Mouse (Mus musculus): ENCODE measurements around the gene Rln3.
"Not testable (repeated sequence)": the region's sequence is repeated elsewhere in the genome, so short reads cannot be mapped to it uniquely, and the experiment has no call there.

Gene Rln3

GRCm38 (mm10) chr8:84019738-84020137 is 25.1 kb downstream of the Rln3 start:
- DNase-seq (ENCODE audit: low spot score in 2 of 2): no peak

GRCm38 (mm10) chr8:84015833-84016232 is 29.0 kb downstream of the Rln3 start:
- DNase-seq (ENCODE audit: low spot score in 2 of 2): no peak

GRCm38 (mm10) chr8:84012499-84013165 is 32.2 kb downstream of the Rln3 start:
- no peak for DNase-seq (ENCODE audit: low spot score in 2 of 2)

- no peak for DNase-seq (ENCODE audit: low spot score in 2 of 2)
Measured at GRCm38 (mm10) chr8:84011705-84012498, 32.9 kb downstream of the Rln3 start, which contains the start of gene 2210011C24Rik. TSS of gene 2210011C24Rik (minus strand) at chr8:84012171.

GRCm38 (mm10) chr8:84010625-84011611 is 33.9 kb downstream of the Rln3 start:
- DNase-seq (ENCODE audit: low spot score in 2 of 2): peak in 1 of 2 experiments; percentile 64

- DNase-seq (ENCODE audit: low spot score in 2 of 2): peak; percentile 86 to 89
Measured at GRCm38 (mm10) chr8:84009876-84010275, 34.9 kb downstream of the Rln3 start.

GRCm38 (mm10) chr8:84008362-84008761 is 36.4 kb downstream of the Rln3 start:
- DNase-seq (ENCODE audit: low spot score in 2 of 2): no peak

- not testable (repeated sequence) for DNase-seq (ENCODE audit: low spot score in 2 of 2)
Measured at GRCm38 (mm10) chr8:84005502-84005901, 39.3 kb downstream of the Rln3 start.

GRCm38 (mm10) chr8:84004533-84005201 is 40.1 kb downstream of the Rln3 start:
- DNase-seq (ENCODE audit: low spot score in 2 of 2): peak; percentile 91 to 93

GRCm38 (mm10) chr8:84003612-84004246 is 41.1 kb downstream of the Rln3 start:
- no peak for DNase-seq (ENCODE audit: low spot score in 2 of 2)

GRCm38 (mm10) chr8:84002957-84003611 is 41.7 kb downstream of the Rln3 start:
- DNase-seq (ENCODE audit: low spot score in 2 of 2): no peak

- no peak for DNase-seq (ENCODE audit: low spot score in 2 of 2)
Measured at GRCm38 (mm10) chr8:84001281-84002000, 43.4 kb downstream of the Rln3 start, which contains the start of gene 1700067K01Rik. TSS of gene 1700067K01Rik (plus strand) at chr8:84001502.

GRCm38 (mm10) chr8:83999825-84000224 is 45.0 kb downstream of the Rln3 start:
- no peak for DNase-seq (ENCODE audit: low spot score in 2 of 2)

GRCm38 (mm10) chr8:83999057-83999705 is 45.6 kb downstream of the Rln3 start:
- DNase-seq (ENCODE audit: low spot score in 2 of 2): no peak

- DNase-seq (ENCODE audit: low spot score in 2 of 2): peak in 1 of 2 experiments; percentile 38
Measured at GRCm38 (mm10) chr8:83998231-83999056, 46.4 kb downstream of the Rln3 start.

- DNase-seq (ENCODE audit: low spot score in 2 of 2): peak; percentile 46 to 63
Measured at GRCm38 (mm10) chr8:83997511-83998141, 47.2 kb downstream of the Rln3 start, which contains the start of gene Samd1. TSS of gene Samd1 (plus strand) at chr8:83997672.
